Mouse (Mus musculus) small intestine, adult 2 months (tissue): ENCODE data around the gene AI464131.

ENCODE experiments used
- CTCF ChIP-seq: fragments of 200-500 bp; IDR thresholded peaks from 2 replicates; pipeline ENCODE4 v1.5.1; 2012; ENCODE audit warnings: low read depth, mild to moderate bottlenecking, control low read depth, inconsistent platforms, low read length, moderate library complexity, mixed read lengths; ENCODE audit not compliant: insufficient replicate concordance, insufficient read length; ENCODE audit errors: extremely low read depth
- POLR2A ChIP-seq: fragments of 200-500 bp; IDR thresholded peaks from 2 replicates; pipeline ENCODE4 v1.6.1; 2012; ENCODE audit warnings: low read depth, mild to moderate bottlenecking, control low read depth, inconsistent platforms, low read length, moderate library complexity

- no peak for TF ChIP-seq CTCF
- TF ChIP-seq POLR2A = no peak
Measured at GRCm38 (mm10) chr4:41507326-41507924, 4.5 kb upstream of the AI464131 start.
